8 mouse cellular contexts compared by ENCODE assay signal in genomic region chrX:12251853-12252679, GRCm38 (mm10).
DNase-seq lines count a peak whose midpoint lies in the region; ATAC-seq lines count a peak whose summit lies in the region.

No protein-coding gene starts in this region.

- no peaks in the 10 kb centered on the region for H3K9me3 ChIP-seq in limb, embryonic 10.5 days (replicated peaks)
- no peaks in the 10 kb centered on the region for H3K9me3 ChIP-seq in midbrain, embryonic 11.5 days (ENCODE audit: control insufficient read depth, low read length)

- peak overlapping the region; percentile 42; the same call in 1 of the 2 replicates for H3K27ac ChIP-seq in limb, embryonic 10.5 days
- H3K27ac ChIP-seq in midbrain, embryonic 11.5 days (ENCODE audit: low read depth, low read length), result no peak overlapping the region

- no peak overlapping the region; the same call in 1 of the 2 replicates for H3K9ac ChIP-seq in midbrain, embryonic 11.5 days (ENCODE audit: low read length)

- WGBS in limb, embryonic 10.5 days, result 19% methylated on average over 32 of the region's 32 CpGs
- 13% methylated on average over 31 of the region's 32 CpGs for WGBS in midbrain, embryonic 11.5 days

- peak overlapping the region; percentile 38 for H3K4me3 ChIP-seq in limb, embryonic 10.5 days
- peak overlapping the region; percentile 13; the same call in 1 of the 2 replicates for H3K4me3 ChIP-seq in midbrain, embryonic 11.5 days (ENCODE audit: low read depth, low read length)

- peaks cover 13% of the 10 kb centered on the region for H3K4me1 ChIP-seq in limb, embryonic 10.5 days
- H3K4me1 ChIP-seq in midbrain, embryonic 11.5 days (ENCODE audit: control insufficient read depth, insufficient read depth, low read length), result no peaks in the 10 kb centered on the region

- peak; percentile 8 to 35 for DNase-seq in urinary bladder, adult 18-20 months (ENCODE audit: low spot score in 2 of 2)
- no peak for DNase-seq in urinary bladder, postnatal 10 days (ENCODE audit: low spot score)
- peak; percentile 85 for DNase-seq in embryo, embryonic 10.5 days (ENCODE audit: low spot score)
- peak; percentile 67 for DNase-seq in gastrocnemius, postnatal 14 days
- peak; percentile 68 for DNase-seq in induced T-regulatory cell, adult 2 months (ENCODE audit: low read depth)
- DNase-seq in limb, embryonic 10.5 days (ENCODE audit: low spot score), result no peak
- peak; percentile 93 for DNase-seq in midbrain, embryonic 11.5 days (ENCODE audit: low spot score, missing footprints)
- peak; percentile 20 to 61 for DNase-seq in spleen, postnatal 10 days (ENCODE audit: low spot score in 2 of 2)

- ATAC-seq in midbrain, embryonic 11.5 days (ENCODE audit: low FRiP score), result peak; percentile 81

- intact Hi-C loops in gastrocnemius, postnatal 14 days (cut with DNase I; ENCODE audit: low total_unique reads), result no loop called here

- H3K36me3 ChIP-seq in limb, embryonic 10.5 days, result no peaks in the 10 kb centered on the region
- no peaks in the 10 kb centered on the region for H3K36me3 ChIP-seq in midbrain, embryonic 11.5 days (ENCODE audit: control insufficient read depth, insufficient read depth, low read length)

- peak overlapping the region; percentile 44 for H3K4me2 ChIP-seq in midbrain, embryonic 11.5 days

- H3K27me3 ChIP-seq in limb, embryonic 10.5 days (ENCODE audit: low read depth, poor library complexity, severe bottlenecking), result peaks cover 70% of the 10 kb centered on the region
- peaks cover 2% of the 10 kb centered on the region; the same call in 1 of the 2 replicates for H3K27me3 ChIP-seq in midbrain, embryonic 11.5 days (ENCODE audit: control insufficient read depth, insufficient read depth, low read length)

Comparison
In these comparisons a context has a peak if more than half of its experiments do, and no peak if none do; other contexts are left out.
1. DNase-seq: peak in urinary bladder, adult 18-20 months (2 of 2), embryo, embryonic 10.5 days (single experiment), gastrocnemius, postnatal 14 days (single experiment), induced T-regulatory cell, adult 2 months (single experiment), midbrain, embryonic 11.5 days (single experiment) and spleen, postnatal 10 days (2 of 2); none in urinary bladder, postnatal 10 days (single experiment) and limb, embryonic 10.5 days (single experiment).